Mouse (Mus musculus) layer of hippocampus, adult 9-11 months (tissue): ENCODE measurements around the gene Psma7.

Source experiments
- DNase-seq: peaks from one replicate; pipeline ENCODE4 v3.0.0; 2022

Gene Psma7

GRCm38 (mm10) chr2:180042858-180043515 is 754 bp upstream of the Psma7 start:
- peak; percentile 63 for DNase-seq

- DNase-seq: peak; percentile 32
Observed at GRCm38 (mm10) chr2:180041577-180042255, 517 bp downstream of the Psma7 start.

DNA sequence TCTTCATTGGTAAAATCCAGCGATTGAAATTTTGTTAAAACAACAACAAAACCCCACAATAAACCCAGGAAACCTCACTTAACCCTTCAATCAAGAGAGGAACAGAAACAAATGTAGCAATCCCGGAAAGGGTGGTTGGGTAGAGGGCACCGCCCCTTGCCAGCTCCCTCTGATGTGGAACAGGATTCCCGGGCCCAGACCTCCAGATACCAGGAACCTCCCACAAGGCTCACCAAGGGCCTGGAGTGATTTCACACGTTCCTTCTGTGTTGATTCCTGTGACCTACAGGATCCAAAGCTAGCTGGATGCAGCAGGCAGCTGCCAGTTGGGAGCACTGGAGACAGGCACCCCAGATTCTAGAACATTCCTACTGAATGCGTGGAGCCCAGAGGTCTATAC is 1.8 kb downstream of the Psma7 start:
- DNase-seq: no peak

DNA sequence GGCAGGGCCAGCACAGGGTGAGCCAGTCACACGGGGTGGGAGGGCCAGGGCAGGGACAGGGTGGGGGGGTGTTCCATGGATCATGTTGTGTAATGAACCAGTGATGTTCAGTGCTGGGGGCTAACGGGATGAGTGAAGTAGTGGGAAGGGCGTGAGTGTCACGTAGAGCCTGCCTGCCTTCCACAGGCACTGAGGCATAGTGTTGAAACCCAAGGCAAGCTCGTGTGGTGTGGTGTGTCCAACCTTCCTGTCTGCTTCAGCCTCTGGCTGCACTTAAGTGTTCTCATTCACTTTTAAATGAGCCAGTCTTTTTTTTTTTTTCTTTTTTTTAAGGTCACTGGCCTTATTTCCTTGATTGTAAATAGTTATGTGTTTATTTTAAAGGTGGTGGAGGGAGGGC is 7.5 kb downstream of the Psma7 start:
- no peak for DNase-seq

DNA sequence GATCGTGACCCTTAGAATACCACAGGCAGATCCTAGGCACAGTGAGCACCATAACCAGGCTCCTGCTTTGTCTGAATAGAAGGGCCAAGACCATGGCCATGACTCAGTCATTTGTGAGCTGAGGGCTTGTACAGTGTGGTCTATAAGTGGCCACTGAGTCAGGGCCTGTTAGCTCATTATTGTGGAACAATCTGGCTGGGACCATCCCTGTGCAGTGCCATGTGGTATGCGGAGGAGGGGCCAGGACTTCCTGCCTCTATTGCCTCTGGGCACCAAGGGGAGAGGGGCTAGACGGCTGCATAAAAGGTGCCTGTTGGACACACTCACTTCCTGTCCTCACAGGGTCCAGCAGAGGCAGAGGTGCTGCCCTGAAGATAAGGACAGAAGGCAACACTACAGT is 8.3 kb downstream of the Psma7 start:
- DNase-seq: no peak

GRCm38 (mm10) chr2:180032925-180033324 is 9.3 kb downstream of the Psma7 start:
- no peak for DNase-seq

GRCm38 (mm10) chr2:180031270-180031669 is 11.0 kb downstream of the Psma7 start:
- no peak for DNase-seq

GRCm38 (mm10) chr2:180027768-180028167 is 14.5 kb downstream of the Psma7 start:
- DNase-seq: no peak

DNA sequence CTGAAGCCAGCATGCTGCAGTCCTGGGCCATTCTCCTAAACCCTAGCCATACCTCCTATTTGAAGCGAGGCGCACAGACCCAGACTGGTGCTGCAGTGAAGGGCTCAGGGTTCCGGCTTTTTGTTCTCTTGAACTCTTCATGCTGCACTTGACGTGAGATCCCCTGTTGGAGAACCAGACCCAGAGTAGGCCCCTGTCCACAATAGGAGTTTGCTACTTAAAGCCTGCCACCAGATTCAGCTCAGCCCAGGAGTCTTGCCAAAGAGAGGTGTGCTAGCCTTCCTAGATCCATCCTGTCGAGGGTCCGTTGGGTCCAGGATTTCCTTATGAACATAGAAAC is 16.4 kb downstream of the Psma7 start:
- no peak for DNase-seq

- peak; percentile 59 for DNase-seq
Observed at GRCm38 (mm10) chr2:180025135-180025860, 16.9 kb downstream of the Psma7 start.

DNA sequence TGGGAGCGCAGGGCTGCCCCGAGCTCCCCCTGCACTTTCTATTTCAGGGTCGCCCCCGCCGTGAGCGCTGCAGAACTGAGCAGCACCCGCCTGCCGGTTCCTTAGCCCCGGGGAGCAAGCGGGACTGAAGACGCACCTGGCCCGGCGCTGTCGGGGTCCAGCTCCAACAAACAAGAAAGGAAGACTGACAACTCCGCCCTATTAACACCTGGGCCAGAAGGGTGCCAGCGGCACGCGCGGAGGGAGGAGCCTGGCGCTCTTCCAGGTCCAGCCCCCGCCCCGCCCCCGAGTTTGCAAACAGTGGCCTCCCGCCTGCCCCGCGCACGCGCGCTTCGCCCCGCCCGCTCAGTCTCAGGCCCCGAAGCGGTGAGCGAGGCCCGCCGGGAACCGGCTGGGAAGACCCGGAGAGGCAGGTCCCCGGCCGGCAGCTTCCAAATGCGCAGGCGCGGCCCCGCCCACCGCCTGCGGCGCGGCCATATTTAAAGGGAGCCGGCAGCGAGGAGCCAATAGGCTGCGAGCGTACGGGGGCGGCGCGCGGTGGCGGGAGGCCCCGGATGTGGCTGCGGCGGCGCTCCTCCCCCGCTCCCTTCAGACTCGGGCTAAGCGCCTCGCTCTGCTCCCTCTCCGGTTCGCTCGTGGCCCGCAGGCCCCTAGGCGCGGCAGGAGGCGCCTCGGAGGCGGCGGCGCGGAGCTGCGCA is 17.7 kb downstream of the Psma7 start, which contains the start of gene Lsm14b:
Gene Lsm14b, plus strand, starts transcription at position 587 of the 698 bp plus-strand sequence.
- DNase-seq: peak; percentile 99

GRCm38 (mm10) chr2:180022751-180023150 is 19.5 kb downstream of the Psma7 start:
- DNase-seq: no peak

DNA sequence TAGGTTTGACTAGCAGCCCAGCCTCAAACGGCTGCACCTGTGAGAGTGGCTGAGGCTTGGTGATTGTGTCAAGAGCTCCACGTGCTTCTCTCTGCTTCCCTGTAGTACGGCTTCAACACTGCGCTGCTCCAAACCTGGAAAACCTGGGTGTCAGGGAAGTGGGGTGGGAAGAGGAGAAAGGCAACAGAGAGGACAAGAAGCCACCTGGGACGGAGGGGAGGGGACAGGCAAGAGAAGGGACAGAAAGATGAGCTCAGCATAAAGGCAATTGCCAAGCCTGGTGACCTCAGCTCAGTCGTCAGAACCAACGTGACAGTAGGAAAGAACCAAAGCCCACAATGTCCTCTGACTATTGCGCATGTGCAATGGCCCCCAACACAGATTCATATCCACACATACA is 21.3 kb downstream of the Psma7 start:
- no peak for DNase-seq

DNA sequence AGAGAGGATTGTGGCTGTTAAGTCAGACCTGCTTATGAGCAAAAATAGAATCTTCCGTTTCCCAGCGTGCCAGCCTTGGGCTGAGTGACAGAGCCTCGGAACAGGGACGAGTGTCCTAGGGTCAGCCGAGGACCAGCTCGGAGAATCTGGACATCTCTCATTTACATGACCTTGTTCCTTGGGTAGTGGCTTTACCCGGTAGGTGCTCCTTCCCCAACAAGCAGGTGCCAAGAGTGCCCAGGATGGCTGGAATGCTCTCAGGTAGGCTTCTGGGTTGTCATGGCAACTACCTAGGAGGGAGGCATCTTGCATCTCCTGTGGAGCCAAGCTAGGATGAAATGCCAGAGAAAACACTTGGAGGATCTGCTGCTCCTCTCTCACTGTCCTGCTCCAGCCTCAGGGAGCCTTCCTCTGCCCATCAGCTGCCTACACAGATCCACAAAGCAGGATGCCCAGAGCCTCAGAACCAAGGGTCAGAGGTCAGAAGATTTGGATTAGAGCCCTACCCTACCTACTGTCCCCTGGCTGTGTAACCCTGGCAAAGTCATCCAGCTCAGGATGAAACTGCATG is 22.1 kb downstream of the Psma7 start:
- DNase-seq: peak; percentile 41

DNA sequence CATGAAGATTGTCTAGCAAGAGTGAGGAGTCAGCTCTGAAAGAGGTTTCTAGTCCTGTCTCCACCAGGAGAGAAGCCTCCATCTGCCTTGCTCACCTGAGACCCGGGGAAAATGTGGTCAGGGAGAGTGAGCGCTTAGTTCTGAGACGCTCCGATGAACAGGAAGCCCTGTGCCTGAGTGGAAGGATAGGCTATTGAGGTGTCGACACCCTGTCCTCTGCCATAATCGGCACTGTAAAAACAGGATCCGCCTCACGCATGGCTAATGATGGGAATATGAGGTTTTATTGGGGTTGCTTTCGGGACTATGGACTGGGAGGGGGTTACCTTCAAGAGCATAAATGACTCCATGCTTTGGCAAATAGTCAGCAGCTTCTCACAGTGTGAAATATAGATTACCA is 23.7 kb downstream of the Psma7 start:
- DNase-seq: no peak

- no peak for DNase-seq
Observed at GRCm38 (mm10) chr2:180017632-180018031, 24.6 kb downstream of the Psma7 start.

- DNase-seq: no peak
Observed at GRCm38 (mm10) chr2:180013686-180014085, 28.5 kb downstream of the Psma7 start.

DNA sequence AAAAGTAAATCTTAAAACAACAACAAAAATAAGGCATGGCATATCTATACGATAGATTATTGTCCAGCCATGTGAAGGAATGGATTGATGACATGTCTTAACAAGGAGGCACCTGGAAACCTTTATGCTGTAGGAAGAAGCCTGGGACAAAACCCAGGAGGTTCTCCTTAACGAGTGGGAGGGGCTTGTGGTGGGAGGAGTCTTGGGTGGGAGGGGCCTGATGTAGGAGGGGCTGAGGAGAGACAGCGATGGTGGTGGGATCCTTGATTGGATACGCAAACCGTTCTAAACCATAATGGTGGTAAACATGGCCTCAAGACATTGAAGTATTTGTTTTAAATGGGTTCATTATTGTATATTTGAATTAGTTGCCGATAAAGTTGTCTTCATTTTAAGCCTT is 30.9 kb downstream of the Psma7 start:
- no peak for DNase-seq

GRCm38 (mm10) chr2:180010686-180011085 is 31.5 kb downstream of the Psma7 start:
- DNase-seq: no peak

DNA sequence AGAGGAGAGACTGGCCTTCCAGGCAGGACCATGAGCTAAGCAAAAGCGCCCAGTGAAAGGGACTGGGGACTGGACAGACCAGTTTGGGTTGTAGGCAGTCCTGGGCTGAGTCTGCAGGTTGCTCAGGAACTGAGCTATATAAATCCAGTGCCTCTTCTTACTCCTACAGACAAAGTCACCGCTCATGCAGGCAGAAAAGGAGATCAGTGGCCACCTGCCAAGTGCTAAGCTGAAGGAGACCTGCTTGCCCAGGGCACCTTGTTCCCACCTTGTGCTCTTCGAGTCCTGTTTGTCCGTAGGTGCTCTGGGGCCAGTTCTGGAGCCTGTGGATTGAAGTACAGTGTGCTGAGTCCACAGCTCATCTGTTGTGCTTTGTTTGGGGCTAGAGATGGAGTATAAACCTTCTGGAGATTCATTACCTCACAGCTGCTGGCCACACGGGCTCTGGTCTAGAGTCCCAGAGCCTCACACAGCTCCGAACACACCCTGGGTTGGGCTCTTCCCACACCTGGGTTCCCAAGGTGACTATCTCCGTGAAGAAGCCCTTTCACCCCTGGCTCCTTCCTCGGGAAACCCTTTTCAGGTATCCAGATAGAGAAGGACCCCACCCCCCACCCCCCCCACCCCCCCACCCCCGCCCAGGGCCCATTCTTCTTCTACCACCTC is 35.7 kb downstream of the Psma7 start:
- DNase-seq: no peak

DNA sequence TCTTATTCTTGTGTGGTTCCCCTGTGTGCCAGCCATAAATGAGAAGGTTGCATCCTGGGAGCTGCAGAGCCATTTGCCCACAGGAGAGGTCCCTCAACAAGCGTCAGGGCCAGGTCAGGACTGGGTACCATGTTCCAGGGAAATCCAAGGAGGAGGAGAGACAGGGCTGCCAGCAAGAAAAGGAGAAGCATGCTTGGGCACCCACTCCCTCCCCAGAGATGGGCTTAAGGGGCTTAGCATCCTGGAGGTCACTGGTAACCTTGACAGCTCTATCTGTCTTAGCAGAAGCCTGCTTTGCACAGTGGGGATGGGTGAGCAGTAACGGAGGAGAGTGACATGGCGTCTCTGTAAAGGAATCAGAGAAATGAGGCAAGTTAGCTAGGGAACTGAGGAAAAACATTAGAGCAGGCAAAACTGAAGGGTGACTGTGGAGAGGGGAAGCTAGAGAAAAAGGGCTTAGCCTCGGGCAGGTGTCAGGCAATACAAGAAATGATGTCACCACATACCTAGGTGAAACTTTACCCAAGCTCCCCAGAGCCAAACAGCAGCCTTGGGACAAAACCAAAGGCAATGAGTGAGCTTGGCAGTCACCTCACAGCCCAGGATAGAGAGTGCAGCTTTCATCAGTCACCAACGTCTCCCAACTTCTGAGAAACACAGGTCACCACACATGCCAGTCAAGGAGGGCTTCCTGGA is 36.4 kb downstream of the Psma7 start:
- no peak for DNase-seq

- DNase-seq: no peak
Observed at GRCm38 (mm10) chr2:180001635-180002034, 40.6 kb downstream of the Psma7 start.
